Mouse (Mus musculus) neural tube, embryonic 11.5 days (tissue): Measurements from ENCODE around the gene Dcst2. TPM values are rescaled to one million over a fixed set of nuclear protein-coding genes. Genes with fewer than 3 reads are reported as not detected.

Experiments used
- ATAC-seq: fragments of 200-750 bp; cut with Nextera tagmentation; 2 replicates; pipeline ENCODE4 v1.8.0; 2017; ENCODE audit warnings: moderate number of reproducible peaks, mild to moderate bottlenecking, moderate TSS enrichment, moderate library complexity; ENCODE audit not compliant: insufficient read depth, low FRiP score, low TSS enrichment
- DNase-seq: peaks from one replicate; pipeline ENCODE4 v3.0.0-alpha.2; 2015; ENCODE audit warnings: low spot score
- H3K27ac ChIP-seq: fragments of 300-500 bp; sonication (generic); 2 replicates; pipeline ENCODE4 v1.5.1; 2014; ENCODE audit warnings: low read depth, mild to moderate bottlenecking, low read length
- H3K27me3 ChIP-seq: fragments of 300-500 bp; sonication (generic); 2 replicates; pipeline ENCODE4 v1.6.1; 2014; ENCODE audit warnings: mild to moderate bottlenecking, low read length, mixed read lengths; ENCODE audit not compliant: control insufficient read depth, insufficient read depth
- H3K36me3 ChIP-seq: fragments of 300-500 bp; sonication (generic); 2 replicates; pipeline ENCODE4 v1.6.1; 2014; ENCODE audit warnings: mild to moderate bottlenecking, low read length, moderate library complexity, mixed read lengths; ENCODE audit not compliant: control insufficient read depth, insufficient read depth
- H3K4me1 ChIP-seq: fragments of 300-500 bp; sonication (generic); 2 replicates; pipeline ENCODE4 v1.6.1; 2014; ENCODE audit warnings: low read length, mixed read lengths; ENCODE audit not compliant: control insufficient read depth, insufficient read depth
- H3K4me2 ChIP-seq: fragments of 300-500 bp; sonication (generic); 2 replicates; pipeline ENCODE4 v1.6.1; 2014; ENCODE audit warnings: low read depth, mild to moderate bottlenecking, moderate library complexity
- H3K4me3 ChIP-seq: fragments of 300-500 bp; sonication (generic); 2 replicates; pipeline ENCODE4 v1.5.1; 2014; ENCODE audit warnings: low read depth, low read length
- H3K9ac ChIP-seq: fragments of 300-500 bp; sonication (generic); 2 replicates; pipeline ENCODE4 v1.6.1; 2014; ENCODE audit warnings: mild to moderate bottlenecking, low read length
- H3K9me3 ChIP-seq: fragments of 300-500 bp; sonication (generic); 2 replicates; pipeline ENCODE4 v1.6.1; 2016; ENCODE audit warnings: low read length; ENCODE audit not compliant: control insufficient read depth
- WGBS: fragments of 180-500 bp; shearing (Covaris S2); extraction: QIAGEN DNeasy Blood & Tissue Kit; methylation state at CpG from one replicate; pipeline ENCODE4 v1.1.7; 2014; 5-methylcytosine and 5-hydroxymethylcytosine counted together
- polyA plus RNA-seq: library from polyadenylated mRNA; unstranded; fragments of >200 nt; fragmentation: Nextera tagmentation; extraction: Ambion mirVana; gene quantifications from 2 replicates; pipeline ENCODE4 v1.2.1, GENCODE M21; 2014

Gene Dcst2
- polyA plus RNA-seq, 1 experiment from 2014 or later = not detected

GRCm38 (mm10) chr3:89348911-89349868 is 12.6 kb upstream of the Dcst2 start:
- H3K27me3 ChIP-seq = peaks cover 7% of the 10 kb centered on the region; the same call in 1 of the 2 replicates
- DNase-seq (peak; percentile 49), ATAC-seq (peak; percentile 17; the same call in 1 of the 2 replicates)
- H3K4me2 ChIP-seq = peak overlapping the region; percentile 94
- no peak overlapping the region for H3K27ac ChIP-seq
- no peaks in the 10 kb centered on the region for H3K9me3 ChIP-seq
- H3K4me3 ChIP-seq = peak overlapping the region; percentile 55
- H3K36me3 ChIP-seq = no peaks in the 10 kb centered on the region; the same call in 1 of the 2 replicates
- H3K9ac ChIP-seq = peak overlapping the region; percentile 58
- under 1% methylated on average over 38 of the region's 38 CpGs for WGBS
- peaks cover 7% of the 10 kb centered on the region for H3K4me1 ChIP-seq

- H3K4me1 ChIP-seq = peaks cover 7% of the 10 kb centered on the region
- peak within 1 kb of the TSS; percentile 60 for H3K9ac ChIP-seq
- DNase-seq (peak; percentile 91), ATAC-seq (peak; percentile 90)
- WGBS = under 1% methylated on average over 51 of the region's 59 CpGs
- peaks cover 7% of the 10 kb centered on the region; the same call in 1 of the 2 replicates for H3K27me3 ChIP-seq
- no peaks in the 10 kb centered on the region for H3K36me3 ChIP-seq
- peak within 1 kb of the TSS; percentile 55 for H3K4me3 ChIP-seq
- H3K9me3 ChIP-seq = no peaks in the 10 kb centered on the region
- 0 out of 2 replicates have a peak within 1 kb of the TSS, but pooled peaks have one; percentile 42 for H3K27ac ChIP-seq
- peak within 1 kb of the TSS; percentile 94 for H3K4me2 ChIP-seq
These were observed 11.8 kb upstream of the Dcst2 start, which contains the start of gene Adam15 for GRCm38 (mm10) chr3:89349869-89350501. Gene Adam15, minus strand, starts transcription at chr3:89349996.

GRCm38 (mm10) chr3:89351271-89351670 is 10.5 kb upstream of the Dcst2 start:
- peaks cover 7% of the 10 kb centered on the region for H3K4me1 ChIP-seq
- 68% methylated on average over 5 of the region's 5 CpGs for WGBS
- ATAC-seq (no peak), DNase-seq (no peak)
- no peak overlapping the region for H3K4me2 ChIP-seq
- no peak overlapping the region for H3K27ac ChIP-seq
- H3K9ac ChIP-seq = no peak overlapping the region
- H3K9me3 ChIP-seq = no peaks in the 10 kb centered on the region
- H3K36me3 ChIP-seq = no peaks in the 10 kb centered on the region
- H3K27me3 ChIP-seq = peaks cover 7% of the 10 kb centered on the region; the same call in 1 of the 2 replicates
- H3K4me3 ChIP-seq = no peak overlapping the region

GRCm38 (mm10) chr3:89354816-89355511 is 6.8 kb upstream of the Dcst2 start:
- Histone ChIP-seq H3K9me3 (no peaks in the 10 kb centered on the region), H3K27ac (no peak overlapping the region), H3K4me1 (peaks cover 3% of the 10 kb centered on the region; the same call in 1 of the 2 replicates), H3K36me3 (no peaks in the 10 kb centered on the region), H3K4me3 (no peak overlapping the region), H3K4me2 (no peak overlapping the region), H3K9ac (no peak overlapping the region), H3K27me3 (no peaks in the 10 kb centered on the region; the same call in 1 of the 2 replicates)
- 20% methylated on average over 5 of the region's 5 CpGs for WGBS
- ATAC-seq (0 out of 2 replicates have a peak, but pooled peaks have one; percentile 39), DNase-seq (peak; percentile 81)

- Histone ChIP-seq H3K9ac (no peak overlapping the region), H3K27ac (no peak overlapping the region), H3K4me3 (no peak overlapping the region), H3K9me3 (no peaks in the 10 kb centered on the region), H3K4me2 (no peak overlapping the region), H3K4me1 (no peaks in the 10 kb centered on the region), H3K27me3 (no peaks in the 10 kb centered on the region; the same call in 1 of the 2 replicates), H3K36me3 (no peaks in the 10 kb centered on the region)
- DNase-seq = no peak
- ATAC-seq = no peak
- WGBS = 90% methylated on average over 6 of the region's 6 CpGs
These were observed 6.3 kb upstream of the Dcst2 start for GRCm38 (mm10) chr3:89355512-89355902.

- ATAC-seq (no peak), DNase-seq (no peak)
- Histone ChIP-seq H3K4me2 (no peak overlapping the region), H3K9me3 (no peaks in the 10 kb centered on the region), H3K27me3 (no peaks in the 10 kb centered on the region), H3K9ac (no peak overlapping the region), H3K27ac (no peak overlapping the region), H3K4me1 (no peaks in the 10 kb centered on the region), H3K4me3 (no peak overlapping the region), H3K36me3 (no peaks in the 10 kb centered on the region)
- 72% methylated on average over 9 of the region's 9 CpGs for WGBS
These were observed 5.7 kb upstream of the Dcst2 start for GRCm38 (mm10) chr3:89356029-89356428.

GRCm38 (mm10) chr3:89359630-89360029 is 2.1 kb upstream of the Dcst2 start:
- Histone ChIP-seq H3K4me1 (no peaks in the 10 kb centered on the region), H3K9me3 (no peaks in the 10 kb centered on the region), H3K9ac (no peak overlapping the region), H3K27ac (no peak overlapping the region), H3K36me3 (no peaks in the 10 kb centered on the region), H3K4me2 (no peak overlapping the region), H3K4me3 (no peak overlapping the region), H3K27me3 (no peaks in the 10 kb centered on the region)
- DNase-seq (no peak), ATAC-seq (no peak)
- 73% methylated on average over 6 of the region's 6 CpGs for WGBS

GRCm38 (mm10) chr3:89360237-89360636 is 1.5 kb upstream of the Dcst2 start:
- no peaks in the 10 kb centered on the region for H3K9me3 ChIP-seq
- H3K4me2 ChIP-seq = no peak overlapping the region
- DNase-seq (no peak), ATAC-seq (no peak)
- H3K9ac ChIP-seq = no peak overlapping the region
- no peaks in the 10 kb centered on the region for H3K4me1 ChIP-seq
- no peaks in the 10 kb centered on the region for H3K27me3 ChIP-seq
- H3K36me3 ChIP-seq = no peaks in the 10 kb centered on the region
- WGBS = 75% methylated on average over 3 of the region's 3 CpGs
- H3K4me3 ChIP-seq = no peak overlapping the region
- H3K27ac ChIP-seq = no peak overlapping the region
